Mouse (Mus musculus) CD4-positive naive resting alpha-beta T cell, adult 57 days (primary cell): ENCODE measurements around the gene Zfp775. TPM values are rescaled to one million over a fixed set of nuclear protein-coding genes. Genes with fewer than 3 reads are reported as not detected.

ENCODE experiments used
- total RNA-seq: library from RNA; stranded (reverse); gene quantifications from one replicate; pipeline ENCODE4 v1.2.4, GENCODE M21; 2023

The Zfp775 gene
- 7.6 TPM for total RNA-seq

DNA sequence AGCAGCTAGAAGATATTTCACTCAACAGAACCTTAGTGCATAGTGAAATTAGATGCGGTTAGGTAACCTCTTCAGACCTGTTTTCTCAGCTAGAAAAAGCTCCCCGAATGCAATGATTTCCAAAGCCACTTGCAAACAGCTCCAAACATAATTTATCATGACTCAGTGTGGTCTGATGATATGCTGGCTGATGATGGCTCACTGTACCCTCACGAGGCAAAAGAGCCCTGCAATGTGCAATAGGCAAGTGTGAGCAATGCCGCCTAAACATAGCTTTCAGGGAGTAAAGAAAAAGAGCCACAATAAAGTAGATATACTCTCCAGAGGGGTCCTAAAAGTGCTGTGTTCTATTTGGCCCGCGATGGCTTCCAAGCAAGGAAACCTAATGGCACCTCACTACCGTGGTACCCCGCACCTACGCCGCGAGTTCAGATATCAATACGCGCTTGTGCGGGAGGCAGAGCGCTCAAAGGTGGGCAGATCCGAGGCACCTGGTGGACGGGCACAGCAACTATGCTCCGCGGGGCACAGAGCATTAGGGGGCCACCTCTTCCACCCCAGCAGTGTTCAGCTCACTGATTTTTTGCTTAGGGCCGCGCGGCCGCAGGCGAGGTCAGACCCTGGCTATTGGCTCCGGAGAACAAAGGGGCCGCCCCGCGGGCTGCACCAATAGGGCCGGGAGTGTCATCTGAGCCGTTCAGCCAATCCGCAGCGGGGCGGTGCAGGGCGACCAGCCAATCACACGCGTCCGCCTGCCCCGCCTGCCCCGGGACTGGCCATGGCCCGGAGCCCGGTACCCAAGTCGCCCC, at the start of gene Zfp775:
Zfp775 (plus strand) TSS at position 793 of the 809 bp plus-strand sequence.

GRCm38 (mm10) chr6:48554280-48555103, 47.4 kb upstream of the Zfp775 start, which contains the start of gene Lrrc61:
Gene Lrrc61 (plus strand): TSS chr6:48554796.

GRCm38 (mm10) chr6:48572572-48573061, 29.2 kb upstream of the Zfp775 start, which contains the start of gene Rarres2:
Gene Rarres2 (minus strand): TSS chr6:48572789.

GRCm38 (mm10) chr6:48589194-48589750, 12.6 kb upstream of the Zfp775 start, which contains the start of gene Gm45021:
Gene Gm45021 (plus strand): TSS chr6:48589610.

GRCm38 (mm10) chr6:48593158-48594042, 8.5 kb upstream of the Zfp775 start, which contains the start of the genes Repin1 and Gm44965:
Gene Repin1 (plus strand): TSS chr6:48593883.
Gene Gm44965 (plus strand): TSS chr6:48593941.

GRCm38 (mm10) chr6:48626464-48626863, 24.6 kb downstream of the Zfp775 start, which contains the start of gene AI854703:
Gene AI854703 (plus strand): TSS chr6:48626764.

DNA sequence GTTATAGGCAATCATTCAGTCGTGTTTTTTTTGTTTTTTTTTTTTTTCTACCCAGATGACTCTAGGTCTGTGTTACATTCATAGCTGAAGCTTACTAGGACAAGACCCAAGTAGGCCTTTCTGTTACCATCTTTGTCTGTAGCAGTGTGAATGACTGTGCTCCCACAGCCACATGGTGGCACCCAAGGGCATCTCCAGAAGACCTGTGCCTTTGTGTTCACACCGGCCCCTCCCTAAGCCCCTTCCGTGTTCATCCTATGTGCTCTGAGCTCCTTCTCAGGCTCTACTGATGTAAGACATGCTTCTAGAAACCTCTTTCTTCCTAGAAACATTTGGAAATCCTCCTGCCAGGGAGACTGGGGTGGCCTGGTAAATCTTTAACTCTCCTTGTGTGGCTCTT, 45.1 kb downstream of the Zfp775 start, which contains the start of gene Gimap8:
Gimap8 (plus strand) TSS at position 240 of the 400 bp plus-strand sequence.

Other genes with a start within 250 kb of the Zfp775 start
- gene Krba1, start 206.5 kb upstream of the Zfp775 start, total RNA-seq, result 46.4 TPM
- 11.4 TPM for gene Zfp467, start 156.2 kb upstream of the Zfp775 start, total RNA-seq
- 0.21 TPM for gene Sspo, start 153.8 kb upstream of the Zfp775 start, total RNA-seq
- 2.7 TPM for gene Atp6v0e2, start 64.4 kb upstream of the Zfp775 start, total RNA-seq
- gene Lrrc61, start 47.3 kb upstream of the Zfp775 start, total RNA-seq, result 46.1 TPM
- 13.6 TPM for gene Rarres2, start 29.3 kb upstream of the Zfp775 start, total RNA-seq
- gene Gm45021, start 12.5 kb upstream of the Zfp775 start, total RNA-seq, result not detected
- gene Repin1, start 8.2 kb upstream of the Zfp775 start, total RNA-seq, result 2.5 TPM
- gene Gm44965, start 8.1 kb upstream of the Zfp775 start, total RNA-seq, result 2.7 TPM
- 1.7 TPM for gene AI854703, start 24.7 kb downstream of the Zfp775 start, total RNA-seq
- gene Gimap8, start 45.2 kb downstream of the Zfp775 start, total RNA-seq, result 136 TPM
- 218 TPM for gene Gimap9, start 74.1 kb downstream of the Zfp775 start, total RNA-seq
- 370 TPM for gene Gimap4, start 82.5 kb downstream of the Zfp775 start, total RNA-seq
- 2,141 TPM for gene Gimap6, start 106.2 kb downstream of the Zfp775 start, total RNA-seq
- gene Gm28053, start 116.5 kb downstream of the Zfp775 start, total RNA-seq, result 19.3 TPM
- 37.7 TPM for gene Gimap7, start 116.6 kb downstream of the Zfp775 start, total RNA-seq
- gene Gimap1, start 137.0 kb downstream of the Zfp775 start, total RNA-seq, result 153 TPM
- 147 TPM for gene Gimap5, start 144.1 kb downstream of the Zfp775 start, total RNA-seq
- gene Gimap3, start 168.8 kb downstream of the Zfp775 start, total RNA-seq, result 591 TPM
- gene Tmem176a, start 238.9 kb downstream of the Zfp775 start, total RNA-seq, result 6.3 TPM
- 10.0 TPM for gene Tmem176b, start 239.4 kb downstream of the Zfp775 start, total RNA-seq